Mouse (Mus musculus): ENCODE measurements around the gene Scarf2. TPM values are rescaled to one million over a fixed set of nuclear protein-coding genes. Genes with fewer than 3 reads are reported as not detected.
A peak's percentile ranks its signal among the peaks of the same experiment; 100 is the strongest.

Scarf2 gene
- total RNA-seq, 2 experiments from 2014 or later, result 2.8 to 5.9 TPM

DNA sequence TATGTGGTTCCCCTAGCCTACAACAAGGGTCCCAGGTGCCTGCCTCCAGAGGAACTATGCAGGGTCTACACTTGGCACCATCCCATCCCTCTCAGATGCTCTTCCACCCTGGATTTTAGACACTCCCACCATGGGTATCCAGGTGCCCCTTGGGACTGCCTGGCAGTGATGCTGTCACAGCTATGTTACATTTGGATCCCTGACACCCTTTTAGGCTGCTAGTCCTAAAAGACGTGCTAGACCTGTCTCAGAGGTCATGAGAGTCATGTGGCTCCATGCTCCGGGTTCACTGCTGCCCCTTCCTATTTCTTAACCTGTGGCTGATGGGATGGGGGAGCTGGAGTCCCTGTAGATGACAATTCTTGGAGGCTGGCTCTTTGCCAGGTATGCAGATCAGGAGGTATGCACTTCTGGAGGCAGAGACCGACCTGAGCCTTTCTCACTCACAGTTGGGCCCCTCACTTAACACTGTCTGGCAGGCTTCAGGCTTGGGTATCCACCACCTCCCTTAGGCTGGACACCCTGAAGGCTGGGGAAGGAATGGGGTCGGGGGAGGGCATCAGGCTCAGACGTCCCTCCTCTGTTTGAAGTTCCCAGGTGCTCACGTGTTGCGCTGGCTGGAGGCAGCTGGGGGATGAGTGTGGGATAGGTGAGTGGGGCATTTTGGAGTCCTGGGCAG is 4.8 kb downstream of the Scarf2 start:
- DNase-seq (ENCODE audit: extremely low spot score in 1 of 2, low spot score in 2 of 2), result no peak
- no peak for TF ChIP-seq CTCF (IDR thresholded peaks at IDR 0.05)
- H3K27ac ChIP-seq, result no peak overlapping the region
- intact Hi-C loops (cut with DNase I), result no loop called here
- no peak overlapping the region for H3K4me3 ChIP-seq

DNA sequence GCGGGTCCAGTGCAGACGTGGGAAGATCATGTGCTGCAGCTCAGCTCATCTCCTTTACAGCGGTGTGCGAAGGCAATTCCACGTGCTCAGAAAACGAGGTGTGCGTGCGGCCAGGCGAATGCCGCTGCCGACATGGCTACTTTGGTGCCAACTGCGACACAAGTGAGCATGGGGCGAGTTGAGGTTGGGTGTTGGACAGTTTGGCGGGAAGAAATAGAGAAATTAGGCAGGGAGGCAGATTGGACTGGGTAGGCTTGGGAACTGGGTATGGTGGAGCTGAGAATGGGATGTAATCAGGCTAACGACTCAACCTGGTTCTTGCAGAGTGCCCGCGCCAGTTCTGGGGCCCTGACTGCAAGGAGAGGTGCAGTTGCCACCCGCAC is 5.4 kb downstream of the Scarf2 start:
- DNase-seq (ENCODE audit: extremely low spot score in 1 of 2, low spot score in 2 of 2), result no peak
- H3K4me3 ChIP-seq, result peak overlapping the region; percentile 29
- no peak for TF ChIP-seq CTCF (IDR thresholded peaks at IDR 0.05)
- intact Hi-C loops (cut with DNase I), result no loop called here
- no peak overlapping the region for H3K27ac ChIP-seq

DNA sequence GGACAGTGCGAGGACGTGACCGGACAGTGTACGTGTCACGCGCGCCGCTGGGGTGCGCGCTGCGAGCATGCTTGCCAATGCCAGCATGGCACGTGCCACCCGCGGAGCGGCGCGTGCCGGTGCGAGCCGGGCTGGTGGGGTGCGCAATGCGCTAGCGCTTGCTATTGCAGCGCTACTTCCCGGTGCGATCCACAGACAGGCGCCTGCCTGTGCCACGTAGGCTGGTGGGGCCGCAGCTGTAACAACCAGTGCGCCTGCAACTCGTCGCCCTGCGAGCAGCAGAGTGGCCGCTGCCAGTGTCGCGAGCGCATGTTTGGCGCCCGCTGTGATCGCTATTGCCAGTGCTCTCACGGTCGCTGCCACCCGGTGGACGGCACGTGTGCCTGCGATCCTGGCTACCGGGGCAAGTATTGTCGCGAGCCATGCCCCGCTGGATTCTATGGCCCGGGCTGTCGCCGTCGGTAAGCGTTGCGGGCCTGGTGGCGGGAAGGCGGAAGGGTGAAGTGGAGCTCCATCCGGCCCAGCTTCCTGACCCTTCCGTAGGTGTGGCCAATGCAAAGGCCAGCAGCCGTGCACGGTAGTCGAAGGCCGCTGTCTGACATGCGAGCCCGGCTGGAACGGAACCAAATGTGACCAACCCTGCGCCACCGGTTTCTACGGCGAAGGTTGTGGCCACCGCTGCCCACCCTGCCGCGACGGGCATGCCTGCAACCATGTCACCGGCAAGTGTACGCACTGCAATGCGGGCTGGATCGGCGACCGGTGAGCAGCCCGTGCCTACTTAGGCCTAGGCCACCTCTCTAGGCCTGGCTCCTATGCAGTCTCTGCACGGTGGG is 6.0 kb downstream of the Scarf2 start:
- intact Hi-C loops (cut with DNase I), result no loop called here
- TF ChIP-seq CTCF (IDR thresholded peaks at IDR 0.05), result no peak
- no peak overlapping the region for H3K27ac ChIP-seq
- H3K4me3 ChIP-seq, result peak overlapping the region; percentile 29
- DNase-seq (ENCODE audit: extremely low spot score in 1 of 2, low spot score in 2 of 2), result peak; percentile 57 to 60

DNA sequence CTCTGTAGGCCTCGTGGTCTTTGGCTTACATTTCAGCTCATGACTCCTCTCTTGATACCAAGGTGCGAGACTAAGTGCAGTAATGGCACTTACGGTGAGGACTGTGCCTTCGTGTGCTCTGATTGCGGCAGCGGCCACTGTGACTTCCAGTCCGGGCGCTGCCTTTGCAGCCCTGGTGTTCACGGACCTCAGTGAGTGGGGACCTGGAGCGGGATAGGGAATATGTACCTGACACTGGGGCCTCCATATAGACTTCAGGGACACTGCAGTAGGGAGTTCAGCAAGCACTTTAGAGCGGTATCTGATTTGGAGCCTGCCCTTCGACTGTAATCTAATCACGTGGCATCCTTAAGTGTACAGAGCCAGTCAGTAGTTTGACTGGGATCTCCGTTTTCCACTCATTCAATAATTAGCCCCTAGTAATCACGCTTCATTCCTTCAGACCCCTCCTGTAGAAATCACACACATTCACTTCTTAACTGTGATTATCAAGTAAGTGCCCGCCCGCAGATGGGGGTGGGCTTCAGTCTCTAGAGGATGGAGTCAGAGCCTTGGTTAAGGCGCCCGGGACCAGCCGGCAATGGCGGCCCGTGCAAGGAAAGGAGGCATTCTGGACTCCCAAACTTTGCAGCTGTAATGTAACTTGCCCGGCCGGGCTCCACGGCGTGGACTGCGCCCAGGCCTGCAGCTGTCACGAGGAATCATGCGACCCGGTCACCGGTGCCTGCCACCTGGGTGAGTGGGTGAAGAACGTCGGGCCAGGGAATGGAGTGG is 6.8 kb downstream of the Scarf2 start:
- intact Hi-C loops (cut with DNase I), result no loop called here
- Histone ChIP-seq H3K27ac (no peak overlapping the region), H3K4me3 (peak overlapping the region; percentile 37)
- TF ChIP-seq CTCF (IDR thresholded peaks at IDR 0.05), result no peak
- DNase-seq (ENCODE audit: extremely low spot score in 1 of 2, low spot score in 2 of 2), result no peak

DNA sequence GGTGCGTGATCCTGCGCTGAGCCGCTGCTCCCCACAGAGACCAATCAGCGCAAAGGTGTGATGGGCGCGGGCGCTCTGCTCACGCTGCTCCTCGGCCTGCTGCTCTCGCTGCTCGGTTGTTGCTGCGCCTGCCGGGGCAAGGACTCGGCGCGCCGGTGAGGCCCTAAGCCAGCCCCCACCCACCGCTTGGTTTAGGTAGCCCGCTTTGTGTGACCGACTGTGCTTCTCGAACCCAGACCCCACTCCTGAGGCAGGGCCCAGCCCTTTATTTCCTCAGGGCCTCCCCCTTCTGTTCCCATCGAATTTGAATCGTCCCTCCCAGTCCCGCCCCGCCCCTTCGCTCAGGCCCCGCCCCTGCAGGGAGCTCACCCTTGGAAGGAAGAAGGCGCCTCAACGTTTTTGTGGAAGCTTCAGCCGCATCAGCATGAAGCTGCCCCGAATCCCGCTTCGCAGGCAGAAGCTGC is 7.4 kb downstream of the Scarf2 start:
- no peak for DNase-seq (ENCODE audit: extremely low spot score in 1 of 2, low spot score in 2 of 2)
- peak overlapping the region; percentile 37 for H3K4me3 ChIP-seq
- no peak overlapping the region for H3K27ac ChIP-seq
- intact Hi-C loops (cut with DNase I), result no loop called here
- TF ChIP-seq CTCF (IDR thresholded peaks at IDR 0.05), result no peak

DNA sequence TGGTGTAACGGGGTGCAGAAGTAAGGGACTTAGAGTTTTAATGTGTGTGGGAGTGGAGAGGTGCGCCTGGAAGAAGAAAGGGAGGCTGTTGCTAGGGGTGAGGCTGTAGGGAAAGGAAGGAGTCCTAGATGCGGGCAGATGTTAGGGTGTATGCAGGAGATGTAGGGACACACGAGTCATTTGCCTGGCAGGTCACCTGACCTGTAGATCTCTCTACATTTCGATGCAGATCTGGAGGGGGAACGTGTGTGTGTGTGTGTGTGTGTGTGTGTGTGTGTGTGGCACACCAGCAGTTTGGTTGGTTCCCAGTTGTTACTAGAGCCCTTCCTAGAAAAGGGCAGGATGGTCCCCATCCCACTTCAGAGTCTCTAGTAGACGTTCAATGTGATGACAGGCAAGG is 7.9 kb downstream of the Scarf2 start:
- Histone ChIP-seq H3K27ac (no peak overlapping the region), H3K4me3 (no peak overlapping the region)
- no peak for DNase-seq (ENCODE audit: extremely low spot score in 1 of 2, low spot score in 2 of 2)
- intact Hi-C loops (cut with DNase I), result loop anchor here (5.0 kb wide), 2 partner anchors 43 to 158 kb away; partner anchors contain the start of gene Ccdc74a
- no peak for TF ChIP-seq CTCF (IDR thresholded peaks at IDR 0.05)

DNA sequence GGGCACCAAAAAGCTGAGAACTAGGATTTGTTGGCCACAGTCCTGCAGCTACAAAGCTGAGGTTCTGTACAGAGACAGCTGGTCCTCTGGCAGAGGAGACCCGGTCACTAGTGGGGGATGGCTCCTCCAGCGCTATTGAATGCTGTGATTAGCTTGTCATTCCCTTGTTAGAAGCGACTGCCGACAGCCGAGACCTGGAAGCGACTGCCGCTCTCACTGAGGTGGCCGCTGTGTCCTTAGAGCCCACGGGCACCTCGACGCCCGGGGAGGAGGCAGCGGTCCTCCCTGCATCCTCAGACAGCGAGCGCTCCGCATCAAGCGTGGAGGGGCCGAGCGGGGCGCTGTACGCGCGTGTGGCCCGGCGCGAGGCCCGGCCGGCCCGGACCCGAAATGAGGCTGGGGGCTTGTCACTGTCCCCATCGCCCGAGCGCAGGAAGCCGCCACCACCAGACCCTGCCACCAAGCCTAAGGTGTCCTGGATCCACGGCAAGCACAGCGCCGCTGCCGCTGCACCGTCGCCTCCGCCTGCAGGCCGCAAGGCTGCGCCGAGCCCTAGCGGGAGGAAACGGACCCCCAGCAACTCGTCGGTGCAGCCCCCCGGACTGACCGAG is 9.6 kb downstream of the Scarf2 start:
- intact Hi-C loops (cut with DNase I), result loop anchor here (5.0 kb wide), 2 partner anchors 44 to 159 kb away; partner anchors contain the start of gene Ccdc74a
- Histone ChIP-seq H3K27ac (peak overlapping the region; percentile 63), H3K4me3 (peak overlapping the region; percentile 63)
- TF ChIP-seq CTCF (IDR thresholded peaks at IDR 0.05), result no peak
- peak in 1 of 2 experiments; percentile 37 for DNase-seq (ENCODE audit: extremely low spot score in 1 of 2, low spot score in 2 of 2)

DNA sequence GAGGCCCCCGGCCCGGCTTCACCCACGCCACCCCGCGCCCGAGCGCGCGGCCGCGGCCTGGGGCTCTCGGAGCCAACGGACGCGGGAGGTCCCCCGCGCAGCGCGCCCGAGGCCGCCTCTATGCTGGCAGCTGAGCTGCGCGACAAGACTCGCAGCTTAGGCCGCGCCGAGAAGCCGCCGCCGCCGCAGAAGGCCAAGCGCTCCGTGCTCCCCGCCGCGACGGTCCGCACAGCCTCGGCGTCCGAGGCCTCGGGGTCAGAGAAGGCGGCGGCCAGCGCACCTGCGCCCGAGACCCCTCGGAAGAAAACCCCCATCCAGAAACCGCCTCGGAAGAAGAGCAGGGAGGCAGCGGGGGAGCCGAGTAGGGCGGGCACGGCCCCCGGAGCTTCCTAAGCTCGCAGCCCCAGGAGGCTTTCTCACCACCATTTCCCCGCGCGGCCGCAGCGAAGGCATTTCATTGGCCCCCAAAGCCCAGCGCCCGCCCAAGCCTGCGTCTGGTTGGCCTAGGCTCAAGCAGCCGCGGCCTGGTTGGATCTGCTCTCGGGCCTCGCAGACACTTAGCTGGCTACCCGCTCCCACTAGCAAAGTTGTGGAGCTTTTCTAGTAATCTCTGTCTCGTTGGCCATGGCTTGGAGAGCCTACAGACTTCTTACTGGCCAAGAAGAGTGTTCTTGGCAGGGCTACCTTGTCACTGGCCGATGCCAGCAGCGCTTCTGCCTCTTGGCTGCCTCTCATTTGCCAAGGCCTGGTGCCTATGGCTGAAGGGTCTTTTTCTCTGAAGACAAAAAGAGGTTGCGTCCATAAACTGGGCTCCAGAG is 10.3 kb downstream of the Scarf2 start:
- TF ChIP-seq CTCF (IDR thresholded peaks at IDR 0.05), result no peak
- Histone ChIP-seq H3K4me3 (peak overlapping the region; percentile 63), H3K27ac (peak overlapping the region; percentile 63)
- DNase-seq (ENCODE audit: extremely low spot score in 1 of 2, low spot score in 2 of 2), result peak; percentile 89 to 90
- intact Hi-C loops (cut with DNase I), result loop anchor here (5.0 kb wide), 2 partner anchors 45 to 160 kb away; partner anchors contain the start of gene Ccdc74a

DNA sequence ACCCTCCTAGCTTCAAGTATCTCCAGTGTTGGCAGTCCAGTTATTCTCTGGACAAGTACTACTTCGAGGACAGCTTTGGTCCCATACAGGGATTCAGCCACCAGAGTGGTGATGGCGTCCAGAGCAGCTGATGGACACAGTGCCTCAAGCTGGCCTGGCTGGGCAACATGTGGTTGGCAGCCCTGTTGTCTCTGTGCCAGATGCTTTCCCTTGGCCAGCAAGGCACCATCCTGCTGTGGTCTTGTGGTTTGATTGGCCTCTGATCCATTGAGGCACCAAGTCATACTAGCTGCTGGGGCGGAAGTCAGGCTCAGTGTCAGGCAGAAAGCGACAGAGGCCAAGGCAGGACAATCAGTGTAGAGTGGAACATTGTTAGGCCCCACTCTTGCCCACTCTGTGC is 12.0 kb downstream of the Scarf2 start:
- no peak overlapping the region for H3K27ac ChIP-seq
- intact Hi-C loops (cut with DNase I), result loop anchor here (5.0 kb wide), 2 partner anchors 47 to 162 kb away; partner anchors contain the start of gene Ccdc74a
- TF ChIP-seq CTCF (IDR thresholded peaks at IDR 0.05), result no peak
- DNase-seq (ENCODE audit: extremely low spot score in 1 of 2, low spot score in 2 of 2), result no peak
- H3K4me3 ChIP-seq, result no peak overlapping the region

DNA sequence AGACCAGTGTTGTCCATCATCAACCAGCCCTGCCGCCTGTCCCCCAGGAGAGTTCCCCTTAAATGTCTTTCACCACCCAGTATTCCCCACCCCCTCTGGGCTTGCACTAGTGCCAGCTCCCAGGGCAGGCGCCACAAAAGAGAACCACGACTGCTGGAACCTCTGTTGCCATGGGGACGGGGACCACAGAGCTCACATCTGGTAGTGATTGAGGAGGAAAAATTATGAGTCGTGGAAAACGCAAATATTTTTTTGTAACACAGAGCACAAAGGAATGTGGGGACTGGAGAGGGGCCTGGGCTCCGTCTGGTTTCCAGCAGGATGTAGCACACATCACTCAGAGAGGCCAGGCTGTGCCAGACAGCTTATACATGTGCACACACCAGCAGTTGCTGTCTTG is 12.6 kb downstream of the Scarf2 start:
- H3K4me3 ChIP-seq, result no peak overlapping the region
- H3K27ac ChIP-seq, result no peak overlapping the region
- no peak for DNase-seq (ENCODE audit: extremely low spot score in 1 of 2, low spot score in 2 of 2)
- intact Hi-C loops (cut with DNase I), result loop anchor here (5.0 to 10.0 kb wide), 3 partner anchors 47 to 255 kb away; partner anchors contain the start of gene Ccdc74a
- TF ChIP-seq CTCF (IDR thresholded peaks at IDR 0.05), result no peak

All from left cerebral cortex, adult 2 months (tissue).